Mouse (Mus musculus) midbrain, embryonic 16.5 days (tissue): ENCODE results near the gene Cpeb1. TPM values are rescaled to one million over a fixed set of nuclear protein-coding genes. Genes with fewer than 3 reads are reported as not detected.

ENCODE experiments used
- ATAC-seq: fragments of 200-750 bp; cut with Nextera tagmentation; 2 replicates; pipeline ENCODE4 v1.8.0; 2017; ENCODE audit warnings: moderate TSS enrichment
- H3K27ac ChIP-seq: fragments of 300-500 bp; sonication (generic); 2 replicates; pipeline ENCODE4 v1.5.1; 2014; ENCODE audit warnings: mild to moderate bottlenecking, low read length, mixed read lengths
- H3K27me3 ChIP-seq: fragments of 300-500 bp; sonication (generic); 2 replicates; pipeline ENCODE4 v1.6.1; 2014; ENCODE audit warnings: low read depth, low read length, mixed read lengths; ENCODE audit not compliant: control insufficient read depth, insufficient read depth
- H3K36me3 ChIP-seq: fragments of 300-500 bp; sonication (generic); 2 replicates; pipeline ENCODE4 v1.6.1; 2014; ENCODE audit warnings: mild to moderate bottlenecking, low read length, moderate library complexity, mixed read lengths; ENCODE audit not compliant: control insufficient read depth, insufficient read depth
- H3K4me1 ChIP-seq: fragments of 300-500 bp; sonication (generic); 2 replicates; pipeline ENCODE4 v1.6.1; 2014; ENCODE audit warnings: mild to moderate bottlenecking, low read length, mixed read lengths; ENCODE audit not compliant: control insufficient read depth, insufficient read depth
- H3K4me2 ChIP-seq: fragments of 300-500 bp; sonication (generic); 2 replicates; pipeline ENCODE4 v1.6.1; 2014; ENCODE audit warnings: mild to moderate bottlenecking, low read length, mixed read lengths
- H3K4me3 ChIP-seq: fragments of 300-500 bp; sonication (generic); 2 replicates; pipeline ENCODE4 v1.5.1; 2014; ENCODE audit warnings: low read depth, mild to moderate bottlenecking, low read length, moderate library complexity, mixed read lengths
- H3K9ac ChIP-seq: fragments of 300-500 bp; sonication (generic); 2 replicates; pipeline ENCODE4 v1.6.1; 2014; ENCODE audit warnings: low read depth, low read length, mixed read lengths
- H3K9me3 ChIP-seq: fragments of 300-500 bp; sonication (generic); replicated peaks from 2 replicates; pipeline ENCODE4 v1.6.1; 2014; ENCODE audit warnings: mild to moderate bottlenecking, low read length, mixed read lengths; ENCODE audit not compliant: control insufficient read depth, poor library complexity, severe bottlenecking
- WGBS: fragments of 180-500 bp; shearing (Covaris S2); extraction: QIAGEN DNeasy Blood & Tissue Kit; methylation state at CpG from one replicate; pipeline ENCODE4 v1.1.7; 2014; 5-methylcytosine and 5-hydroxymethylcytosine counted together
- polyA plus RNA-seq: library from polyadenylated mRNA; unstranded; fragments of >200 nt; fragmentation: Nextera tagmentation; extraction: Ambion mirVana; gene quantifications from 2 replicates; pipeline ENCODE4 v1.2.1, GENCODE M21; 2015

Cpeb1 gene
- polyA plus RNA-seq = 3.9 and 6.6 TPM in 2 replicates

GRCm38 (mm10) chr7:81455155-81455651, at the start of gene Cpeb1:
TSS of gene Cpeb1 (minus strand) at chr7:81455465.
- Histone ChIP-seq H3K9ac (peak within 1 kb of the TSS; percentile 65), H3K9me3 (no peaks in the 10 kb centered on the region), H3K27ac (no peak within 1 kb of the TSS), H3K4me2 (peak within 1 kb of the TSS; percentile 95), H3K27me3 (peaks cover 49% of the 10 kb centered on the region), H3K4me1 (peaks cover 26% of the 10 kb centered on the region), H3K4me3 (peak within 1 kb of the TSS; percentile 63), H3K36me3 (peaks cover 2% of the 10 kb centered on the region; the same call in 1 of the 2 replicates)
- WGBS = under 1% methylated on average over 28 of the region's 28 CpGs
- ATAC-seq = peak; percentile 73

GRCm38 (mm10) chr7:81501050-81501449, 45.8 kb upstream of the Cpeb1 start:
- ATAC-seq = no peak
- Histone ChIP-seq H3K4me1 (no peaks in the 10 kb centered on the region), H3K27me3 (no peaks in the 10 kb centered on the region), H3K4me2 (no peak overlapping the region), H3K27ac (no peak overlapping the region), H3K4me3 (no peak overlapping the region), H3K9me3 (no peaks in the 10 kb centered on the region), H3K9ac (no peak overlapping the region), H3K36me3 (no peaks in the 10 kb centered on the region)
- WGBS = 82% methylated on average over 2 of the region's 2 CpGs

- Histone ChIP-seq H3K4me1 (no peaks in the 10 kb centered on the region), H3K4me3 (no peak within 1 kb of the TSS), H3K27me3 (no peaks in the 10 kb centered on the region), H3K27ac (no peak within 1 kb of the TSS), H3K4me2 (no peak within 1 kb of the TSS), H3K9ac (no peak within 1 kb of the TSS), H3K36me3 (no peaks in the 10 kb centered on the region), H3K9me3 (no peaks in the 10 kb centered on the region)
- 61% methylated on average over 7 of the region's 7 CpGs for WGBS
- no peak for ATAC-seq
Measured at GRCm38 (mm10) chr7:81498181-81498580, 42.9 kb upstream of the Cpeb1 start, which contains the start of gene BC048679. TSS of gene BC048679 (minus strand) at chr7:81498281.

- H3K27me3 ChIP-seq = no peaks in the 10 kb centered on the region
- H3K9ac ChIP-seq = no peak overlapping the region
- H3K27ac ChIP-seq = no peak overlapping the region
- peaks cover 4% of the 10 kb centered on the region for H3K4me1 ChIP-seq
- H3K36me3 ChIP-seq = no peaks in the 10 kb centered on the region
- no peak for ATAC-seq
- H3K9me3 ChIP-seq = no peaks in the 10 kb centered on the region
- H3K4me3 ChIP-seq = no peak overlapping the region
- no peak overlapping the region for H3K4me2 ChIP-seq
- 16% methylated on average over 6 of the region's 6 CpGs for WGBS
Measured at GRCm38 (mm10) chr7:81497171-81497570, 41.9 kb upstream of the Cpeb1 start.

GRCm38 (mm10) chr7:81493331-81494021, 38.2 kb upstream of the Cpeb1 start, which contains the start of gene Ap3b2:
TSS of gene Ap3b2 (minus strand) at chr7:81493925.
- H3K4me1 ChIP-seq = peaks cover 14% of the 10 kb centered on the region
- under 1% methylated on average over 57 of the region's 57 CpGs for WGBS
- peak within 1 kb of the TSS; percentile 71 for H3K4me2 ChIP-seq
- peak within 1 kb of the TSS; percentile 95 for H3K9ac ChIP-seq
- no peaks in the 10 kb centered on the region for H3K36me3 ChIP-seq
- peak; percentile 95 for ATAC-seq
- H3K27me3 ChIP-seq = no peaks in the 10 kb centered on the region
- peak within 1 kb of the TSS; percentile 98 for H3K27ac ChIP-seq
- no peaks in the 10 kb centered on the region for H3K9me3 ChIP-seq
- H3K4me3 ChIP-seq = peak within 1 kb of the TSS; percentile 89

GRCm38 (mm10) chr7:81492628-81493027, 37.4 kb upstream of the Cpeb1 start:
- H3K36me3 ChIP-seq = no peaks in the 10 kb centered on the region
- no peaks in the 10 kb centered on the region for H3K27me3 ChIP-seq
- H3K4me3 ChIP-seq = peak overlapping the region; percentile 89
- H3K9ac ChIP-seq = peak overlapping the region; percentile 95
- WGBS = 23% methylated on average over 9 of the region's 9 CpGs
- H3K27ac ChIP-seq = peak overlapping the region; percentile 98
- H3K9me3 ChIP-seq = no peaks in the 10 kb centered on the region
- peak overlapping the region; percentile 71 for H3K4me2 ChIP-seq
- no peak for ATAC-seq
- peaks cover 14% of the 10 kb centered on the region for H3K4me1 ChIP-seq

GRCm38 (mm10) chr7:81489649-81490048, 34.4 kb upstream of the Cpeb1 start:
- WGBS = 6% methylated on average over 9 of the region's 9 CpGs
- no peak overlapping the region for H3K4me3 ChIP-seq
- no peaks in the 10 kb centered on the region for H3K9me3 ChIP-seq
- no peak overlapping the region for H3K27ac ChIP-seq
- H3K27me3 ChIP-seq = no peaks in the 10 kb centered on the region
- no peak overlapping the region for H3K4me2 ChIP-seq
- peaks cover 4% of the 10 kb centered on the region for H3K36me3 ChIP-seq
- ATAC-seq = no peak
- H3K4me1 ChIP-seq = peaks cover 14% of the 10 kb centered on the region
- no peak overlapping the region for H3K9ac ChIP-seq

- WGBS = 3% methylated on average over 8 of the region's 8 CpGs
Measured at GRCm38 (mm10) chr7:81480800-81481199, 25.5 kb upstream of the Cpeb1 start.

GRCm38 (mm10) chr7:81479531-81480090, 24.3 kb upstream of the Cpeb1 start:
- peaks cover 21% of the 10 kb centered on the region for H3K36me3 ChIP-seq
- no peak overlapping the region for H3K4me2 ChIP-seq
- H3K9me3 ChIP-seq = no peaks in the 10 kb centered on the region
- H3K27ac ChIP-seq = no peak overlapping the region
- H3K27me3 ChIP-seq = peaks cover 6% of the 10 kb centered on the region
- H3K4me3 ChIP-seq = no peak overlapping the region
- 82% methylated on average over 3 of the region's 3 CpGs for WGBS
- ATAC-seq = no peak
- no peaks in the 10 kb centered on the region for H3K4me1 ChIP-seq
- no peak overlapping the region for H3K9ac ChIP-seq

More at GRCm38 (mm10) chr7:81480800-81481199, 25.5 kb upstream of the Cpeb1 start:
- H3K9ac ChIP-seq = no peak overlapping the region
- peaks cover 6% of the 10 kb centered on the region for H3K27me3 ChIP-seq
- H3K36me3 ChIP-seq = peaks cover 23% of the 10 kb centered on the region
- H3K4me3 ChIP-seq = no peak overlapping the region
- no peaks in the 10 kb centered on the region for H3K4me1 ChIP-seq
- no peak overlapping the region for H3K27ac ChIP-seq
- H3K9me3 ChIP-seq = no peaks in the 10 kb centered on the region
- ATAC-seq = no peak
- no peak overlapping the region for H3K4me2 ChIP-seq
